Mouse (Mus musculus): ENCODE measurements around the gene Stip1.
"Not testable (repeated sequence)": the region's sequence is repeated elsewhere in the genome, so short reads cannot be mapped to it uniquely, and the experiment has no call there.

Gene Stip1

DNA sequence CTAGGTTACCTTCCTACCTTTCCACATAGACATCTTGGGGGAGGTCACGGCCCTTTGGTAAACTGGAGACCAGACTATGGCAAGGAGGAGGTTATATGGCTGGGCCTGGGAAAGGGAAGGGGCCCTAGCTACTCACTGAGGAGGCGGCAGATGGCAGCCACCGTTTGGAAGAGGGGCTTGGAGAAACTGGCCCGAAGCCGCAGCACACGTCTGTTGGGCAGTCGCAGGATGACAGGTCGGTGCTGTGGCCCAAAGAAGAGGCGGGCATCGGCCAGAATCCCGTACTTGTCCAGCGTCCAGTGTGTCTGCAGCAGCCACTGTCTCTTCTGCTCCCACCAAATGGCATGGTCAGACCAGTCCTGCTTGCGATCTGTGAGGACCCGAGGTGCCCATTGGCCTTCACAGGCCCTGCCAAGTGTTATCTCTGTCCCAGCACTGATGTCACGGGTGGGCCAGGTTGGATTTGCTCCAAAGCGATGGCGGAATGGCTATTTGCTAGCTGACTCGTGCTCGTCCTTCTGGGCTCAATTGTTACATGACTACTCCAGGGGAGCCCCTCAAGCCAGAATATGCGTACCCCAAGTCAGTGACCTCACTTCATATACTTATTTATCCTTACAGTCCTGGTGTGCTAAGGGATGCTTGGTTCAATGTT, 25.2 kb downstream of the Stip1 start:
- no peak for ATAC-seq (ENCODE audit: low TSS enrichment)

GRCm38 (mm10) chr19:7013984-7014383, 25.8 kb downstream of the Stip1 start:
- ATAC-seq (ENCODE audit: low TSS enrichment), result no peak

DNA sequence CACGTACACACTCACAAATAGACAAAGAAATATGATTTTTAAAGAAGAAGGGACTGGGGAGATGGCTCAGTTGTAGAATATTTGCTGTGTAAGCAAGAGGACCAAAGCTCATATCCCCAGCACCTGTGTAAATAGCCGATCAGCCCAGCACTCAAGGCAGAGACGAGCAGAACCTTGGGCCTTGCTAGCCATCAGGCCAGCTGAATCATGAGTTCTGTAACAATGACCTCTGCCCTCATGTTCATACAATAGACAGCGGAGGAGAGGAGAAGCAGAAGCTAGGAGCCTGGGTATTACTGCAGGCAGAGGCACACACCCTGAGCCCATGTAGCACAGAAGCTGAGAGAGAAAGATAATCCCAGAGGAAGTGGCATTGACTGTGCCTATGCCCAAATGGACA, 27.3 kb downstream of the Stip1 start:
- no peak for ATAC-seq (ENCODE audit: low TSS enrichment)

DNA sequence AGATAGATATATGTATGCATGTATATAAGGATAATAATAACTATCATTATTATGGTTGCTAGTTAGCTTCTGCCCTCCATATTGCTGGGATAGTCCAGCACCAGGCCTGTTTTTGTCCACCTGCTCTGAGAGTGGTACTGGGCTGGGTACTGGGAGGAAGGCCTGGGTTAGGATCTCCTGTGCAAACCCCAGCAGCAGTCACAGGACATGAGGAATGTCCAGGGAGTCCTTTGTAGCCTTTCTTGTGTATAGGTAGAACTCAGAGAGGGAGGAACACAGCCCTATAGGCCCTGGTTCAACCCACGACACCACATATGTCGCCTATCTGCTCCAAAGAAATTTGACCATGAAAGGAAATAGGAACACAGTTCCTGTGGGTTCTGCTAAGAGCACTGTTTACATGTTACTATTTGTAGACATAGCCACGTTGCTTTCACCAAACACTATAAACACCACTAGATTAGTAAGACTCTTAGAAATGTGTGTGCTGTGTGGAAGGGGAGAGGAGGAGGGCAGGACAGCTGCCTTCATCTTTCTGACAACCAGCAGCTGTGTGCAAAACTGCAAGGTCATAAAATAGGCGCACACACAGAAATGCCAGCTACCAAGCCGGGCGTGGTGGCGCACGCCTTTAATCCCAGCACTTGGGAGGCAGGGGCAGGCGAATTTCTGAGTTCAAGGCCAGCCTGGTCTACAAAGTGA, 32.7 kb downstream of the Stip1 start:
- ATAC-seq (ENCODE audit: low TSS enrichment), result no peak

DNA sequence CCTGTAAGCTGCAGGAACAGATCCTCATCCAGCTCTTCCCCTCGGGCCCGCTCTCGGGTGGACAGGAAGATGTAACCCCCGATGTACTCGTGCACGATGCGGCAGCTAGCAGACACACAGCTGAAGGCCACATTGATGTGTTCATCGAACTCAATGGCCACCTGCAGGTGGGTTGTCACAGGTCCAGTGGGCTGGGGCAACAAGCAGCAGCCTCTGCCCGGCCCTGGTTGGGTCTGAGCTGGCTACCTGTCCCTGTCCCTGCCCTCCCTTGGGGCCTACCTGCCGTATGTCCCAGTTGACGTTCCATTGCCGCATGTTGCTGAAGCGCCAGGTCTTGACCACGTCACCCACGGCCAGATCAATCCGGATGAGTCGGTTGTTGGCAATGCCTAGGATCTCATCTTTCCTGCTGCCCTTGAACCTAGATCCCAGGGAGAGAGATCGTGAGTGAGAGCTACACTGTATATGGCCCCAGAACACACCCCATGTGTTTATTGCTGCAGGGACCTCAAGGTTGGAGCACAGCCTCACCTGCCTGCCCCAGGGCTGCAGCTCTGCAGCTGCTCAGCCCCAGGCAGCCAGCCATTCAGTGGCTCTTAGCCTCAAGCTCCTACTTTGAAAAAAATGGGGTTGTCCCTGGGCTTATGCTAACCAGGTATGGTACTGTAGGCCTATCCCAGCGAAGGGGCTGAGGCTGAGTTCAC, 40.3 kb downstream of the Stip1 start:
- ATAC-seq (ENCODE audit: low TSS enrichment), result no peak

GRCm38 (mm10) chr19:6997721-6998290, 42.0 kb downstream of the Stip1 start:
- ATAC-seq (ENCODE audit: low TSS enrichment), result no peak

- peak; percentile 62 for ATAC-seq (ENCODE audit: low TSS enrichment)
These were observed 43.8 kb downstream of the Stip1 start, which contains the start of the genes Nudt22 and Trpt1 for GRCm38 (mm10) chr19:6996006-6996405. TSS of gene Nudt22 (minus strand) at chr19:6996117. TSS of gene Trpt1 (plus strand) at chr19:6996131.

- no peak for ATAC-seq (ENCODE audit: low TSS enrichment)
These were observed 44.3 kb downstream of the Stip1 start for GRCm38 (mm10) chr19:6995255-6995991.

GRCm38 (mm10) chr19:6994489-6994888, 45.3 kb downstream of the Stip1 start:
- ATAC-seq (ENCODE audit: low TSS enrichment), result no peak

- ATAC-seq (ENCODE audit: low TSS enrichment), result no peak
These were observed 45.8 kb downstream of the Stip1 start for GRCm38 (mm10) chr19:6994002-6994401.

- ATAC-seq (ENCODE audit: low TSS enrichment), result no peak
These were observed 46.6 kb downstream of the Stip1 start for GRCm38 (mm10) chr19:6993011-6993770.

GRCm38 (mm10) chr19:6992011-6992858, 47.5 kb downstream of the Stip1 start, which contains the start of gene Dnajc4:
TSS of gene Dnajc4 (minus strand) at chr19:6992572.
- peak; percentile 84 for ATAC-seq (ENCODE audit: low TSS enrichment)

GRCm38 (mm10) chr19:6991166-6991565, 48.6 kb downstream of the Stip1 start:
- not testable (repeated sequence) for ATAC-seq (ENCODE audit: low TSS enrichment)

DNA sequence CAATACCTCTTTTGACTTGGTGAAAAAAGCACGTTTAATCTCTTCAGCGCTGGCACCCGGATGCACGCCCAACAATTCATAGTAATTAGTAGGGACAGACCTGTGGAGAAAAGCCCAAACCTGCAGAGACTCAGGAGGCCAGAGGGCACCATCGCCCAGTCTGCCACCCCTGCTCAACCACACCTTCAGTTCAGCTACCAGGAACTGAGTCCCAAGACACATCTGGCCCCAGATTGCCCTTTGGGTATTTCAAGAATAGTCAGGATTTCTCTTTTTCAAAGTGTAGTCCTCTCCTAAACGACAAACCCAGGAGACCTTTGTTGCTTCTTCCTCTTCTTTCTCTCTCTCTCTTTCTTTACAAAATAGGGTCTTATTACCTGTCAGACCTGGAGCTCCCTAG, 49.1 kb downstream of the Stip1 start:
- ATAC-seq (ENCODE audit: low TSS enrichment), result no peak

- no peak for ATAC-seq (ENCODE audit: low TSS enrichment)
These were observed 50.5 kb downstream of the Stip1 start for GRCm38 (mm10) chr19:6989251-6989650.

DNA sequence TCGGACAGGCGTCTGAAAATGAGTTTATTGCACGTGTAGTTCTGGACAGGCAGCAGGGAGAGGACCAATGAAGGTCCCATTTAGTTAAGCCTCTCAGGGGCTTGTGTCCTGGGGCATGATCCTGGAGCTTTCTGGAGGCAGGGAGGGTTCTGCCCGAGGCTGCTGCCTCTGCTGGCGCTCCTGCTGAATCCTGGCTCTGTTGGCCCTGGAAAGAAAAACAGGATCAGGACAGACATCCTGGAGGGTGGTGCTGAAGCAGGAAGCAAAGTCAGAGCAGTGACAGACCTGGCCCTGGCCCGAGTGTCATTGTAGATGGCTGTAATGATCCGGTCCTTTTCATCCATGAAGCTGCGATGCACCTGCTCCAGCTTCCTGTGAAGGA, 51.9 kb downstream of the Stip1 start:
- no peak for ATAC-seq (ENCODE audit: low TSS enrichment)

DNA sequence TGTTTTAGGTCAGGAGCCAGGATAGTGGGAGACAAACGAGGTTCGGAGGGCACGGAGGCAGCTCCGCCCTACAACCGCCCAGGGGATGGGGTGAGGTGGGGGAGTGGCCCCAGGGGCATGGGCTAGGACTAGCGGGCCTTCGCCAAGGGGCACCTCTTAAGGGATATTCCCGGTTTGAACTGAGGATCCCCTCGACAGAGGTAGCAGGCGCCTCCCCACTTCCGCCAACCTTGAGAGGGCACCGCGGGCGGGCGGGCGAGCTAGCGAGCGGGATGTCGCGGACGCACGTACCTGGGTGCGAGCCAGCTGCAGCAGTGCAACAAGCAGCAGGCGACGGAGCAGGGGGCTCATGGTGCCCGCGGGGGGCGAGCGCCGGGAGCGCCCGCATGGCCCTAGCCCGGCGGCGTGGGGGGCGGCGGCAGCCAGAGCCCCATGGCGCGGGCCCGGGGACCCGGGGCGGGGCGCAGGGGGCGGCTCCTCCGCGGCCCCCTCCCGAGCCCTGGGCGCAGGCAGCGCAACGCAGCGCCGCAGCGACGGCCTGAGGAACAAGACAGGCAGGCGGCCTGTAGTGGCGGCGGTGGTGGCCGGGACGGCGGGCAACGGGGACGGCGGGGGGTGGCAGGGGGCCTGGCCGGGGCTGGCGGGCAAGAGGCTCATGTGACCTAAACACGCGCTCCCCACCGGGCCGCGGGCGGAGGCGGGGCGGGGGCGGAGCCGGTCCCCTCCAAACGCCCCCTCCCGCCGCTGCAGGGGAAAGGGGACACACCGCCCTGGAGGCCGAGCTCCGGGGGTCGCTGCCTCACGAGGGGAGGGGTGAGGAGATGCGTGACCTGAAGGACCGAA, 52.5 kb downstream of the Stip1 start, which contains the start of gene Vegfb:
Vegfb (minus strand) TSS at position 591 of the 843 bp plus-strand sequence.
- peak; percentile 18; the same call in 1 of the 2 replicates for ATAC-seq (ENCODE audit: low TSS enrichment)

GRCm38 (mm10) chr19:6985951-6986708, 53.6 kb downstream of the Stip1 start:
- ATAC-seq (ENCODE audit: low TSS enrichment), result no peak

Measured in frontal cortex, adult (tissue).